Mouse (Mus musculus): Measurements from ENCODE around the gene Gm35549.
"Not testable (repeated sequence)": the region's sequence is repeated elsewhere in the genome, so short reads cannot be mapped to it uniquely, and the experiment has no call there.

Gene Gm35549

GRCm38 (mm10) chr9:122843760-122844159, at the start of gene Gm35549:
Gene Gm35549, minus strand, starts transcription at chr9:122844035.
- in situ Hi-C loops (cut with MboI, MseI): no loop called here

- in situ Hi-C loops (cut with MboI, MseI): no loop called here
Observed at GRCm38 (mm10) chr9:122886372-122887179, 42.7 kb upstream of the Gm35549 start.

GRCm38 (mm10) chr9:122885385-122885784, 41.5 kb upstream of the Gm35549 start, which contains the start of gene Zkscan7:
Gene Zkscan7, plus strand, starts transcription at chr9:122885685.
- in situ Hi-C loops (cut with MboI, MseI): no loop called here

DNA sequence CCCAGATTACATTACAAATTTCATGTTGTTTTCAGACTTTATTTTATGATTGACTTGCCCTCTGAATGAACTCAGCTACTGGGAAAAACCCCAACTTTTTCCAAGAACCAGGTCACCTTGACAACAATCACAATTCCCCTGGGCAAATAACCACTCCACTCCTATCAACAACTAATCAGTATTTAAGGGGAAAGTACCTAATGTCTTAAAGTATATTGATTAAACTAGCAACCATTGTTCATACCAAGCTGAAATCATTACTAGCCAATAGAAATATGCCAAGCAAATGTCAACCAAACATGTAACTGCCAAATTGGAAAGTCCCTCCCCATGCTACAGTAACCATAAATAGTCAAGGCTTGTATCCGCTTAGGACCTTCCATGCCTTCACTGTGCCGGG, 31.3 kb upstream of the Gm35549 start:
- in situ Hi-C loops (cut with MboI, MseI): loop anchor here (10.0 kb wide), 1 partner anchor 760 kb away; the partner anchor contains the start of gene Snrk

- in situ Hi-C loops (cut with MboI, MseI): loop anchor here (10.0 kb wide), 1 partner anchor 760 kb away; the partner anchor contains the start of gene Snrk
Observed at GRCm38 (mm10) chr9:122874653-122875052, 30.8 kb upstream of the Gm35549 start.

- in situ Hi-C loops (cut with MboI, MseI): loop anchor here (10.0 kb wide), 1 partner anchor 758 kb away; the partner anchor contains the start of gene Snrk
Observed at GRCm38 (mm10) chr9:122872595-122872994, 28.8 kb upstream of the Gm35549 start.

GRCm38 (mm10) chr9:122866192-122866591, 22.4 kb upstream of the Gm35549 start:
- in situ Hi-C loops (cut with MboI, MseI): no loop called here

- in situ Hi-C loops (cut with MboI, MseI): no loop called here
Observed at GRCm38 (mm10) chr9:122865697-122866166, 21.9 kb upstream of the Gm35549 start, which contains the start of gene Zfp445. Gene Zfp445, minus strand, starts transcription at chr9:122866006.

DNA sequence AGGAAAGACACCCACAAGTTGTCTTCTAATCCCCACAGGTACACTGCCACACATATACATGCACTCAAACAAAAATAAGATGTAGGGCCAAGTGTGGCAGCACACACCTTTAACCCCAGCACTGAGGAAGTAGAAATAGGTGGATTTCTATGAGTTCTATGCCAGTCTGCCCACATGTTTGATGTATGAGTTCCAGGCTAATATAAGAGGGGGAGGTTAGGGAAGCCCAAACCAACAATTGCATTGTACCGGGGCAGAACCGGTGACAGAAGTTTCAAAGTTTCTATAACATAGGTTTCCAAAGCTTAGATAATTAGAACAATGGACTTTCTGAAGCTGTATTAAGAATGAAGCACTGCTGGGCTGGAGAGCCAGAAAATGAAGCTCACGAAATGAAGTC, 21.0 kb upstream of the Gm35549 start:
- in situ Hi-C loops (cut with MboI, MseI): no loop called here

DNA sequence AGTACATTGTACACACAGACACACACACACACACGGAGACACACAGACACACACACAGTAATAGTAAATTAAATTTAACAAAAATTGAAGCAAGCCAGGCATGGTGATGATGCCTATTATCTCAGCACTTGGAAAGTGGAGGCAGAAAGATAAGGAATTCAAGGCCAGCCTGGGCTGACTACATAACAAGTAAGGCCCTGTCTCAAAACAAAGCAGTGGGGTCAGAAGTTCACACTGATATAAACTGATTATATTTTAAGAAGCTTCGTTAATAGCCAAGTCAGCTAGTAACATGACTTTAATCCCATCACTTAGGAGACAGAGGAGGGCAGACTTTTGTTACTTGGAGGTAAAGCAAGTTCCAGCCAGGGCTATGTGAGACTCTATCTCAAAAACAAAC, 19.9 kb upstream of the Gm35549 start:
- in situ Hi-C loops (cut with MboI, MseI): no loop called here

DNA sequence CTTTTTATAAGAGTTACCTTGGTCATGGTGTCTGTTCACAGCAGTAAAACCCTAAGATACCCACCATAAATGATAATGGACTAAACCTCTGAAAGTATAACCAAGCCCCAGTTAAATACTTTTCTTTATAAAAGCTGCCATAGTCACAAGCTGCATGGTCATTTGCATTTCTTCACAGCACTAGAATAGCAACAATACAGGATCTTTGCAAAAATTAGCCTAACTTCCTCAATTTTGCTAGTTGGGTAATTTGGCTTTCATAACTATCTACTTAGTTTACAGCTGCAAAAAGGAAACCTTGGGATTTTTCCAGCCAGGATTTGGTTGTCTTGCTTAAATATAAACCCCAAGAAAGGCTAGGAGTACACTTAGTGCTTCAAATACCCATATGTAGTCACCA, 16.9 kb upstream of the Gm35549 start:
- in situ Hi-C loops (cut with MboI, MseI): no loop called here

GRCm38 (mm10) chr9:122856716-122857115, 12.9 kb upstream of the Gm35549 start:
- in situ Hi-C loops (cut with MboI, MseI): no loop called here

DNA sequence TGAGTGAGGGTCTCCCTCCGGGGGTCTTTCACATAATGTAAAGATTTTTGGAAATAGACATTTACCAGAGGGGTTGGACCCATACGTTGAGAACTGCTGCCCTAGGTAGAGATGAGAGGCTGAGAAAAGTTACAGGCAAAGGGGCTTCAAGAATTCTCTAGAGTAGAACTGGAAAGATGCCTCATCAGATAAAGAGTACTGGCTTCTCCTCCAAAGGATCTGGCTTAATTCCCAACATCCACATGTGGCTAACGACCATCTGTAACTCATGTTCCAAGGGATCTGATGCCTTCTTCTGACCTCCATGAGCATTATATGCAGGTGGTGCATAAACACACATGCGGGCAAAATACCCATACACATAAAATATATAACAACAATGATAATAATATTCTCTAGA, 11.8 kb upstream of the Gm35549 start:
- in situ Hi-C loops (cut with MboI, MseI): no loop called here

DNA sequence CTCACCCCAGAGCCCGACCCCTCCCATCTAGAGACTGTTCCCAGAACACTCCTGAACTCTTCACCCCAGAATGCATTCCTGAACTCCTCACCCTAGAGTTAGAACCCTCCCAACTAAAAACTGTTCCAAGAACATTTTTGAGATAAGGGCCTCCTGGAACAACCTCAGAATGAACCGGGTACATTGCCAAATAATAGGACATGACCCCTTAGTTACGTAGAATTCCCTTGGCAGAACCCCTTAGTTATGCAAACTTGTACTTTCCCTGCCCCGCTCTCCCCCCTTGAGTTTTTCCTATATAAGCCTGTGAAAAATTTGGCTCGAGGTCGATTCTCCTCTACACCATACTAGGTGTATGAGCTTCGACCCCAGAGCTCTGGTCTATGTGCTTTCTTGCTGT, 11.3 kb upstream of the Gm35549 start:
- in situ Hi-C loops (cut with MboI, MseI): not testable (repeated sequence)

- in situ Hi-C loops (cut with MboI, MseI): no loop called here
Observed at GRCm38 (mm10) chr9:122854526-122854925, 10.7 kb upstream of the Gm35549 start.

- in situ Hi-C loops (cut with MboI, MseI): not testable (repeated sequence)
Observed at GRCm38 (mm10) chr9:122847811-122848311, 4.0 kb upstream of the Gm35549 start.

DNA sequence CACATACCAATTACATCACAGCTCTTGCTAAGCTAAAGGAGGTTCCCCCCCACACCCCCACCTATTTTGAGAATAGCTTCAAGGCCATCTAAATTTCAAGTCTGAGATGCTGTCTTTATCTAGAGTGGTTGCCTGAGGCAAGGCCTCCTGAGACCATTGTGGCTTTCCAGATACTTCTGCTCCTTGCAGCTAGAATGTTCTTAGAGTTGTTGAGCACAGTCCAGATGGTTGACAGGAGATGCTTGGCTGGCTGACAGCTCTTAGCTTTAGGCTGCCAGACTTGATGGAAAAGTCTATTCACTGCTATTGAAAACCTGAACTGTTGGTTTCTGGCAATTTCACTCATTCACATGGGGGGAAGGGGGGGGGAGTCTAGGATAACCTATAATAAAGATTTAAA, 2.3 kb upstream of the Gm35549 start:
- in situ Hi-C loops (cut with MboI, MseI): no loop called here

GRCm38 (mm10) chr9:122845621-122846020, 1.8 kb upstream of the Gm35549 start:
- in situ Hi-C loops (cut with MboI, MseI): no loop called here

GRCm38 (mm10) chr9:122837680-122838079, 6.2 kb downstream of the Gm35549 start:
- in situ Hi-C loops (cut with MboI, MseI): no loop called here

DNA sequence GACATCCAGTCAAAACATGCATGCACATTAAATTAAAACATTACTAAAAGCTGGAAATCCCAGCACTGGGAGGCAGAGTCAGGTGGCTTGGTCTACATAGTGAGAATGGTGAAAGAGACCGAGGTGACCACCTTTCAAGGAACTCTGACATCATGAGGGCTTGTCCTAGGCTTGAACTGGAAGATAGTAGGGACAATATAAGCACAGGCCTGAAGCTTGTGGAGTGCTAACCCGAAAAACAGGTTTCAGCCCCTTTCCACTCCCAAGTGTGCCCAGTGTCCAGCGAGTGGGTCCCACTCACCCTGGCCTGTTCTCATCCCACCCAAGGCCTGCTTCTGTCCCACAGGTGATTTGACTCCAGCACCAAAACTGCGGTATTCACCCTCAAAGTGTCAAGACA, 6.6 kb downstream of the Gm35549 start:
- in situ Hi-C loops (cut with MboI, MseI): no loop called here

- in situ Hi-C loops (cut with MboI, MseI): no loop called here
Observed at GRCm38 (mm10) chr9:122836790-122837189, 7.0 kb downstream of the Gm35549 start.

GRCm38 (mm10) chr9:122836126-122836525, 7.7 kb downstream of the Gm35549 start:
- in situ Hi-C loops (cut with MboI, MseI): no loop called here

DNA sequence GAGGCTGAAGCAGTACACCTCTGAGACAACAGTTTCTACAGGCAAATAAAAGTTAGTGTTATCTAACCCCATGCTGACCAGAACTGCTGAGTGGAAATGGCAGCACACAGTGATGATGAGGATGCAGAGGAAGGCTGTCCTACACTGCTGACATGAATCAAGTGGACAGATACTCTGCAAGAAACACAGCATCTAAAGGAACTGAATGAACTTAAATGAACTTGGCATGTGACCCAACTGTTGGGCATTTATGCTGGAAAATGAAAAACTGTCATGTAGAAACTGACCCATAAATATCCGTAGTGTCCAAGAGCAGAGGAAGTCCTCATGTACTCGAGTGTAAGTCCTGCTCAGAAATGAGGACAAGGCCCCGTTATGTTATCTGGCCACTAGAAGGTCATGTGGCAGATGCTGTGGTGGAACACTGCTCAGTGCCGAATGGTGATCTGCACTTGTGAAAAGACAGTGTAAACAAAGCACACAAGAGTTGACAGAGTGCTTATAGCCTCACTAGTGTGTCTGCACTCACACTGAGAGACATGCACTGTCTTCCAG, 13.9 kb downstream of the Gm35549 start:
- in situ Hi-C loops (cut with MboI, MseI): no loop called here

All from T-helper 2 cell (primary cell).